Mouse (Mus musculus): ENCODE measurements around the gene Fut4.
"Not testable (repeated sequence)": the region's sequence is repeated elsewhere in the genome, so short reads cannot be mapped to it uniquely, and the experiment has no call there.

The Fut4 gene

DNA sequence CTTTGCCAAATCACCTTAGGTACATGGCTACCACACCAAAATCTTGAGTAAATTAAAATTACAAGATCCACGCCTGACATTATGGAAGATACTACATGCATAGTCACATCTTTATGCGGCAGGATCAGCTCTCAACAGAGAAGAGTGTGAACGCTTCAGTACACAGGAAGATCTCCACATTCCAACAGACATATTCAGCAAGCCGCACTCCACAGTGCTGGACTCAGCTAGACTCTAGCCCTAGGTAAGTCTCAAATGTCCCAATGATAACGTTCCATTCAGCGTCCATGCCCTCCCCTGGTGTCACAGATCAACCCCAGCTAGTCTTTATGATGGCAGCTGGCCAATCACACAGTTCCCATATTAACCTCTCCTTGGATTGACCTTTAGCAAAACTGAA is 26.2 kb downstream of the Fut4 start:
- DNase-seq (ENCODE audit: low spot score): no peak

GRCm38 (mm10) chr9:14724755-14725420 is 27.3 kb downstream of the Fut4 start:
- DNase-seq (ENCODE audit: low spot score): no peak

DNA sequence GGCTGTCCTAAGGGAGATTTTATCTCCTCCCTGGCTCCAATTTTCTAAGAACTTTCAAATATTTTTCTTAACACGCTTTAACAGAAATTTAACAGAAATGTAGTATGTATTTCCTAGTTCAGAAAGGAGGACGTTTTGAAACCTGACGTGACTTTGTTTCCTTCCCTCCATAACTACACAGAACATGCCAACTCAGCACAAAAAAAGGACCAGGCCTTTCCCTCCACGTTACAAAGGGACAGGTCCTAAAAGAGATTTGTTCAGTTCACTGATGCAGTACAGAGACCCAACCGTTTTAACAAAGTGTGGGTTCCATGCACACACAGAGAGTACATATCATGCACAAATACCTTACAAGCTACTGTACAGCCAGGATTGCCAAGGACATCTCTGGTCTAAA is 30.6 kb downstream of the Fut4 start:
- no peak for DNase-seq (ENCODE audit: low spot score)

DNA sequence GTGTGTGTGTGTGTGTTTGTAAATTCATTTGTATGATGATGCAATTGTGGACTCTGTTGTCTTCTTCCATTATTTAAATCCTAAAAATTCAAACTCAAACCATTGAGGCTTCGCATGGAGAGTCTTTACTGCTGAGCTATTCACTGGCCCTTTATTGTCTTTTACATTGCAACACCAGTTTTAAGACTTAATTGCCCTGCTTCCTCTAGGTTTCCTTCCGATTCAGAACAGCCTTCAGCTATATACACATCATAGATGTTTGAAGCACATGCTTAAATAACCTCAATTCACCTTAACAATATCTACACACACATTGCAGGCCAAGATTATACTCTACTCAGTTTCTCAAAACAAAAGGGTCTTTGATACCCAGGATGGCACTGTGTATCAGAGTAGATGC is 31.8 kb downstream of the Fut4 start:
- DNase-seq (ENCODE audit: low spot score): no peak

- no peak for DNase-seq (ENCODE audit: low spot score)
These were observed 33.9 kb downstream of the Fut4 start for GRCm38 (mm10) chr9:14718332-14718691.

GRCm38 (mm10) chr9:14717689-14718331 is 34.4 kb downstream of the Fut4 start:
- DNase-seq (ENCODE audit: low spot score): no peak

GRCm38 (mm10) chr9:14715258-14715657 is 36.9 kb downstream of the Fut4 start:
- no peak for DNase-seq (ENCODE audit: low spot score)

- DNase-seq (ENCODE audit: low spot score): no peak
These were observed 41.3 kb downstream of the Fut4 start for GRCm38 (mm10) chr9:14710910-14711309.

DNA sequence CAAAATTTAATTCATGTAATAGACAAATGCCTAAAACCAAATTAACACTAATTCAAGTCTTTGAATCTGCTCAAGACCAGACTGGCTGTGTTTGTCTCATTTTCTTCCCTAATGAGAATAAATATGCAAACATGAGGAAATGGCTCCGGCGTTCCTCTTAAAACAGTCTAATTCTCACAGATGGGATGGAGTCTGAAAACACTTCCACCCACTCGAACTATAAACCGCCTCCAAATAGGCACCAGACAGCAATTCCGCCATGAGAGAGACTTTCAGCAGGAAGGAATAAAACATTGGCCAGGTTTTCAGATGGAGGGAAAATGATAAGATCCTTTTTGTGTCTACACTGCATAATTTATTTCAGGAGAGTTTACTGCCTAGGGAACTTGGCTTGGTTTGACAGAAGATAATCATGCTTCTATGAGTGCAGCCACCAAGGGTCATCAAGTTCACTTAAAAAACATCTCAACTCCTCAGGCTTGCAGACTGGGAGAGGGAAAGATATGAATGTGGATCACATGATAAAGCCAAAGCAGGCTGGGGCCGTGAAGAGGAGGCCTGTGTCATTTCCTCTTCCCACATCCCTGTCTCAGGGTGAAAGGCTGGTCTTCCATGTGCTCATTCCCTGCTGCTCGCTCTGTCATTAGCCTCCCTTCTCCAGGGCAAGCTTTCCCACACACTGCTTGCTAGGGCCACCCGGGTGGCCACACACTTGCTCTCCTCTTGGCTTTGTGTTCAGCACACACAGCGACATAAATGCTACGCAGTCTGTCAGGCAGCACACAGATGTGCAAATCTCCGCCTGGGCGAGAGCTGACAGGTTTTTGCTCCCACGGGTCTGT is 46.7 kb downstream of the Fut4 start:
- DNase-seq (ENCODE audit: low spot score): no peak

DNA sequence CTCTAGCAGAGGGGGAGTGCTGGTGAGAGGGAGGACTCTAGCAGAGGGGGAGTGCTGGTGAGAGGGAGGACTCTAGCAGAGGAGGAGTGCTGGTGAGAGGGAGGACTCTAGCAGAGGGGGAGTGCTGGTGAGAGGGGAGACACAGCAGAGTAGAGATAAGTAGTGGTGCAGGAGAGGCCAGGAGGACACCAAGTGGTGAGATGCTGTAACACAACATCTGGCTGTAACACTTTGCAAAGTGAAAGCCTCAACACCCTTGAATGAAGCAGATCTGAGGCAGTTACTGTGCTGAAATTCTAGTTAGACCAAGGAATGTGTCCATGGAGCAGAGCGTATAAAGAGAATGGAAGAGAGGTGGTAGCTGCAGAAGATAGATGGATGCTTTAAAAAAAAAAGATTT is 51.4 kb downstream of the Fut4 start:
- not testable (repeated sequence) for DNase-seq (ENCODE audit: low spot score)

GRCm38 (mm10) chr9:14699288-14699640 is 52.9 kb downstream of the Fut4 start:
- no peak for DNase-seq (ENCODE audit: low spot score)

GRCm38 (mm10) chr9:14698582-14699287 is 53.5 kb downstream of the Fut4 start:
- DNase-seq (ENCODE audit: low spot score): peak; percentile 52

Measured in T-cell, adult 2 months (primary cell).